16 mouse cellular contexts compared by ENCODE assay signal in the genomic region with DNA sequence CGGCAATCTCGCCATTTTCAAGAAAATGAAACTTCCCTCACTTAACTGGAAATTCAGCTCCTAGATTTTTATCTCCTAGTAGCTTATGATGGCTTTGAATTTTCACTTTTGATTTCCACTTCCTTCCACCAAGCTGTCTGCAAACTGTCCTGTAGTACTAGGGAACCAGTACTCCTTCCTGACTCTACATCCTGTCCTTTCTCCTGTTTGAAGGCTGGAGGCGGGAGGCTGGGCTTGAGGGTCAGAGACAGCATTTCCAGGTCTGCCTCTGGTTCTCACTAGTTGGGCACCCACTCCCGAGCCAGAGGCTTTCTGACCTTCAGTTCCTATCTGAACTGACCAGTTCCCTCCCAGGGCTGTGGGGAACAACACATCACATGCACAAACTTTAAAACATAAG. TPM values are rescaled to one million over a fixed set of nuclear protein-coding genes. Genes with fewer than 3 reads are reported as not detected.
DNase-seq lines count a peak whose midpoint lies in the region; ATAC-seq and TF ChIP-seq lines count a peak whose summit lies in the region.
"Had no signal": no experiment of that assay in that cellular context is flagged by ENCODE, and none has a peak within 500 bp of the region (broad histone marks: within the 10 kb centered on the region; RNA-seq: fewer than 3 reads in every experiment).

No protein-coding gene starts in this region.

- peak overlapping the region; percentile 39 for H3K4me2 ChIP-seq in heart, embryonic 16.5 days (ENCODE audit: low read depth, low read length)
- H3K4me2 ChIP-seq in kidney, postnatal 0 days (ENCODE audit: low read length): peak overlapping the region; percentile 29
- no peak overlapping the region for H3K4me2 ChIP-seq in midbrain, embryonic 11.5 days

- H3K9me3 ChIP-seq in heart, embryonic 16.5 days (replicated peaks; ENCODE audit: control insufficient read depth, low read length): no peaks in the 10 kb centered on the region
- no peaks in the 10 kb centered on the region for H3K9me3 ChIP-seq in kidney, postnatal 0 days (replicated peaks; ENCODE audit: low read length)
- no peaks in the 10 kb centered on the region for H3K9me3 ChIP-seq in midbrain, embryonic 11.5 days (ENCODE audit: control insufficient read depth, low read length)

- TF ChIP-seq CTCF in gastrocnemius, adult 2 months (IDR thresholded peaks at IDR 0.05): no peak
- no peak for TF ChIP-seq CTCF in kidney, postnatal 0 days (IDR thresholded peaks at IDR 0.05; ENCODE audit: low read depth)

- H3K9ac ChIP-seq in heart, embryonic 16.5 days (ENCODE audit: low read length): 0 out of 2 replicates have a peak overlapping the region, but pooled peaks have one; percentile 7
- no peak overlapping the region for H3K9ac ChIP-seq in kidney, postnatal 0 days (ENCODE audit: low read depth, low read length)
- no peak overlapping the region for H3K9ac ChIP-seq in midbrain, embryonic 11.5 days (ENCODE audit: low read length)

- DNase-seq in gastrocnemius, adult 2 months: no peak
- DNase-seq in gastrocnemius, postnatal 4 days (ENCODE audit: low spot score in 2 of 2): no peak
- DNase-seq in 416B (ENCODE audit: low read depth): peak; percentile 10
- DNase-seq in kidney, postnatal 0 days (ENCODE audit: low spot score): peak; percentile 63
- DNase-seq in midbrain, embryonic 11.5 days (ENCODE audit: low spot score, missing footprints): no peak
- no peak for DNase-seq in gastrocnemius, postnatal 36 days
- DNase-seq in cerebellum, adult 9-10 months: no peak
- DNase-seq: B cell, adult 2 months; cerebellum, postnatal 25 days; retina, postnatal 1 day; thymus, postnatal 25 days had no signal

- H3K4me3 ChIP-seq in gastrocnemius, adult 2 months: peak overlapping the region; percentile 40
- H3K4me3 ChIP-seq in heart, embryonic 16.5 days (ENCODE audit: low read length): no peak overlapping the region
- H3K4me3 ChIP-seq in kidney, postnatal 0 days (replicated peaks; ENCODE audit: low read depth, low read length): no peak overlapping the region
- H3K4me3 ChIP-seq in midbrain, embryonic 11.5 days (ENCODE audit: low read depth, low read length): no peak overlapping the region
- H3K4me3 ChIP-seq: left cerebral cortex, adult 2 months had no signal

- intact Hi-C loops in gastrocnemius, adult 2 months (cut with DNase I): loop anchor here (5.0 kb wide), 1 partner anchor 97 kb away; no protein-coding TSS in a partner anchor
- intact Hi-C loops in gastrocnemius, postnatal 36 days (cut with DNase I): no loop called here

- peaks cover 36% of the 10 kb centered on the region for H3K4me1 ChIP-seq in heart, embryonic 16.5 days (ENCODE audit: control insufficient read depth, insufficient read depth, low read length)
- H3K4me1 ChIP-seq in kidney, postnatal 0 days (replicated peaks; ENCODE audit: insufficient read depth, low read length): peaks cover 33% of the 10 kb centered on the region
- peaks cover 24% of the 10 kb centered on the region for H3K4me1 ChIP-seq in midbrain, embryonic 11.5 days (ENCODE audit: control insufficient read depth, insufficient read depth, low read length)

- 64% methylated on average over 4 of the region's 4 CpGs for WGBS in heart, embryonic 16.5 days
- WGBS in kidney, postnatal 0 days: 58% methylated on average over 4 of the region's 4 CpGs
- 71% methylated on average over 4 of the region's 4 CpGs for WGBS in midbrain, embryonic 11.5 days

- H3K36me3 ChIP-seq in heart, embryonic 16.5 days (ENCODE audit: control insufficient read depth, insufficient read depth): peaks cover 5% of the 10 kb centered on the region; the same call in 1 of the 2 replicates
- no peaks in the 10 kb centered on the region for H3K36me3 ChIP-seq in kidney, postnatal 0 days (ENCODE audit: insufficient read depth, low read length)
- H3K36me3 ChIP-seq in midbrain, embryonic 11.5 days (ENCODE audit: control insufficient read depth, insufficient read depth, low read length): no peaks in the 10 kb centered on the region

- H3K27me3 ChIP-seq in heart, embryonic 16.5 days (ENCODE audit: control insufficient read depth, insufficient read depth, low read length): peaks cover 3% of the 10 kb centered on the region; the same call in 1 of the 2 replicates
- 0 out of 2 replicates have a peak, but pooled peaks cover 8% of the 10 kb centered on the region for H3K27me3 ChIP-seq in kidney, postnatal 0 days (ENCODE audit: insufficient read depth, low read length)
- peaks cover 39% of the 10 kb centered on the region for H3K27me3 ChIP-seq in midbrain, embryonic 11.5 days (ENCODE audit: control insufficient read depth, insufficient read depth, low read length)

- ATAC-seq in heart, embryonic 16.5 days (replicated peaks; ENCODE audit: extremely low read depth, insufficient read depth, low FRiP score): no peak
- ATAC-seq in kidney, postnatal 0 days (replicated peaks; ENCODE audit: low FRiP score, low read depth): no peak
- no peak for ATAC-seq in midbrain, embryonic 11.5 days (ENCODE audit: low FRiP score)
- ATAC-seq: hindbrain, postnatal 0 days had no signal

- H3K27ac ChIP-seq in gastrocnemius, adult 2 months: no peak overlapping the region
- no peak overlapping the region for H3K27ac ChIP-seq in heart, embryonic 16.5 days (ENCODE audit: low read length)
- peak overlapping the region; percentile 32; the same call in 1 of the 2 replicates for H3K27ac ChIP-seq in kidney, postnatal 0 days
- no peak overlapping the region for H3K27ac ChIP-seq in midbrain, embryonic 11.5 days (ENCODE audit: low read depth, low read length)
- H3K27ac ChIP-seq: hindbrain, postnatal 0 days; left cerebral cortex, adult 2 months had no signal

RNA-seq across cellular contexts. Expression of a gene that starts 15.8 kb away (rescaled TPM):
- not detected for total RNA-seq in gastrocnemius, adult 2 months (2021)
- total RNA-seq in gastrocnemius, postnatal 4 days (2021): not detected
- polyA plus RNA-seq in heart, embryonic 16.5 days (2015; fragmentation: Nextera tagmentation; extraction: Ambion mirVana): not detected in 2 replicates
- not detected in 2 replicates for polyA plus RNA-seq in kidney, postnatal 0 days (2015; fragmentation: Nextera tagmentation; extraction: Ambion mirVana)
- polyA plus RNA-seq in midbrain, embryonic 11.5 days (2014; fragmentation: Nextera tagmentation; extraction: Ambion mirVana): not detected in 2 replicates
- total RNA-seq in gastrocnemius, postnatal 36 days (2021): not detected
- total RNA-seq: adrenal gland, postnatal 36 days; hindbrain, postnatal 0 days; left cerebral cortex, adult 2 months had no signal
- polyA plus RNA-seq: hindbrain, postnatal 0 days; neural tube, embryonic 11.5 days had no signal

RNA-seq across cellular contexts. Expression of a gene that starts 37.4 kb away (rescaled TPM):
- total RNA-seq in gastrocnemius, adult 2 months (2021): 1 to 10 TPM; 2.7 to 7.2 TPM
- 10 to 100 TPM in 1 of 2 experiments, 1 to 10 TPM in 1; 9.7 to 13.9 TPM for total RNA-seq in gastrocnemius, postnatal 4 days (2021)
- 14.6 and 16.8 TPM in 2 replicates for polyA plus RNA-seq in heart, embryonic 16.5 days (2015; fragmentation: Nextera tagmentation; extraction: Ambion mirVana)
- polyA plus RNA-seq in kidney, postnatal 0 days (2015; fragmentation: Nextera tagmentation; extraction: Ambion mirVana): 3.2 and 4.0 TPM in 2 replicates
- polyA plus RNA-seq in midbrain, embryonic 11.5 days (2014; fragmentation: Nextera tagmentation; extraction: Ambion mirVana): 3.8 and 4.6 TPM in 2 replicates
- total RNA-seq in gastrocnemius, postnatal 36 days (2021): 10 to 100 TPM; 11.9 to 18.8 TPM

Comparison
In these comparisons a context has a peak if more than half of its experiments do, and no peak if none do; other contexts are left out.
1. DNase-seq: peak in 416B (single experiment) and kidney, postnatal 0 days (single experiment); none in gastrocnemius, adult 2 months (single experiment), gastrocnemius, postnatal 4 days (0 of 2), midbrain, embryonic 11.5 days (single experiment), gastrocnemius, postnatal 36 days (0 of 2) and cerebellum, adult 9-10 months (single experiment).